Mouse (Mus musculus) neutrophil, adult 5-6 weeks (primary cell): Measurements from ENCODE around the gene Mical3. TPM values are rescaled to one million over a fixed set of nuclear protein-coding genes. Genes with fewer than 3 reads are reported as not detected.

Source experiments
- ATAC-seq: fragments of 151-379, 151-347 bp; 2 replicates; pipeline ENCODE4 v1.8.0; 2017; ENCODE audit warnings: mild to moderate bottlenecking, moderate TSS enrichment; ENCODE audit not compliant: insufficient number of reproducible peaks, poor library complexity, low FRiP score, severe bottlenecking; ENCODE audit errors: extremely low read depth
- total RNA-seq: library from RNA; stranded (forward); fragments of 200-1000 nt; gene quantifications from 2 replicates; pipeline ENCODE4 v1.2.3, GENCODE M21; 2017

The Mical3 gene
- total RNA-seq, 1 experiment from 2014 or later: 13.6 TPM

- no peak for ATAC-seq
These were observed 64.0 kb downstream of the Mical3 start for GRCm38 (mm10) chr6:121066761-121067160.

GRCm38 (mm10) chr6:121064356-121065015, 66.3 kb downstream of the Mical3 start:
- ATAC-seq: no peak

- no peak for ATAC-seq
These were observed 67.0 kb downstream of the Mical3 start for GRCm38 (mm10) chr6:121063771-121064170.

GRCm38 (mm10) chr6:121062891-121063408, 67.8 kb downstream of the Mical3 start:
- peak; percentile 77 for ATAC-seq

- no peak for ATAC-seq
These were observed 72.8 kb downstream of the Mical3 start for GRCm38 (mm10) chr6:121058039-121058438.

GRCm38 (mm10) chr6:121057181-121057956, 73.4 kb downstream of the Mical3 start:
- ATAC-seq: no peak

- no peak for ATAC-seq
These were observed 75.3 kb downstream of the Mical3 start for GRCm38 (mm10) chr6:121055496-121055895.

- no peak for ATAC-seq
These were observed 75.9 kb downstream of the Mical3 start for GRCm38 (mm10) chr6:121054908-121055307.

- no peak for ATAC-seq
These were observed 76.5 kb downstream of the Mical3 start for GRCm38 (mm10) chr6:121054340-121054739.

- ATAC-seq: peak; percentile 45; the same call in 1 of the 2 replicates
These were observed 77.2 kb downstream of the Mical3 start for GRCm38 (mm10) chr6:121053585-121054112.

- no peak for ATAC-seq
These were observed 78.7 kb downstream of the Mical3 start for GRCm38 (mm10) chr6:121051972-121052629.

GRCm38 (mm10) chr6:121051411-121051810, 79.4 kb downstream of the Mical3 start:
- no peak for ATAC-seq

GRCm38 (mm10) chr6:121048696-121049095, 82.1 kb downstream of the Mical3 start:
- no peak for ATAC-seq

GRCm38 (mm10) chr6:121045345-121046080, 85.3 kb downstream of the Mical3 start:
- ATAC-seq: no peak

- ATAC-seq: no peak
These were observed 87.2 kb downstream of the Mical3 start for GRCm38 (mm10) chr6:121043434-121044189.

- no peak for ATAC-seq
These were observed 91.1 kb downstream of the Mical3 start for GRCm38 (mm10) chr6:121039719-121040118.

GRCm38 (mm10) chr6:121039286-121039685, 91.5 kb downstream of the Mical3 start:
- no peak for ATAC-seq

GRCm38 (mm10) chr6:121037086-121037485, 93.7 kb downstream of the Mical3 start:
- no peak for ATAC-seq
